Mouse (Mus musculus): Measurements from ENCODE around the gene Nyx. TPM values are rescaled to one million over a fixed set of nuclear protein-coding genes. Genes with fewer than 3 reads are reported as not detected.
A peak's percentile ranks its signal among the peaks of the same experiment; 100 is the strongest.

The Nyx gene
- total RNA-seq, 1 experiment from 2014 or later = 0.05 TPM

GRCm38 (mm10) chrX:13482576-13482975 lies 16.7 kb downstream of the Nyx start:
- ATAC-seq (replicated peaks in 1 of 2; ENCODE audit: insufficient read depth in 1 of 2, low FRiP score in 2 of 2, low TSS enrichment in 1 of 2, low read depth in 1 of 2, poor library complexity in 2 of 2, severe bottlenecking in 2 of 2) = no peak

DNA sequence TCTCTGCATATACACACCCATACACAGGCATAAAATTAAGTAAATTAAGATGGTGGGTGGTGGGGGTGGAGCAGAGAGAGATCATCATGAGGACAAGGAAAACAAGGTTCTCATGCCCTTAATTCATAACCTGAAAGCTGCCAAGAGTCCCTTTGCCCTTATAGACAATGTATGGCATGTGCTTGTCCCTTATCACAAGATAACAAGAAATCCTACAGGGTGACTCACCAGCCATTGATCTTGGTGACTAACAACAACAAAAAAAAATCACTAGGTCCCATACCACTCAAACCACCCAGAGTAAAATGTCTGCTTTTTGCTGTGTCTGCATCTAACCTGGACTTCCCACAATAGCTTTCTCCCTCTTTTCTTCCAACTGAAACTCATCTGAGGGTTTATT lies 18.5 kb downstream of the Nyx start:
- no peak for ATAC-seq (replicated peaks in 1 of 2; ENCODE audit: insufficient read depth in 1 of 2, low FRiP score in 2 of 2, low TSS enrichment in 1 of 2, low read depth in 1 of 2, poor library complexity in 2 of 2, severe bottlenecking in 2 of 2)

- ATAC-seq (replicated peaks in 1 of 2; ENCODE audit: insufficient read depth in 1 of 2, low FRiP score in 2 of 2, low TSS enrichment in 1 of 2, low read depth in 1 of 2, poor library complexity in 2 of 2, severe bottlenecking in 2 of 2) = no peak
Measured at GRCm38 (mm10) chrX:13489001-13489400, 23.1 kb downstream of the Nyx start.

- no peak for ATAC-seq (replicated peaks in 1 of 2; ENCODE audit: insufficient read depth in 1 of 2, low FRiP score in 2 of 2, low TSS enrichment in 1 of 2, low read depth in 1 of 2, poor library complexity in 2 of 2, severe bottlenecking in 2 of 2)
Measured at GRCm38 (mm10) chrX:13489761-13490160, 23.9 kb downstream of the Nyx start.

GRCm38 (mm10) chrX:13490941-13491340 lies 25.0 kb downstream of the Nyx start:
- ATAC-seq (replicated peaks in 1 of 2; ENCODE audit: insufficient read depth in 1 of 2, low FRiP score in 2 of 2, low TSS enrichment in 1 of 2, low read depth in 1 of 2, poor library complexity in 2 of 2, severe bottlenecking in 2 of 2) = no peak

GRCm38 (mm10) chrX:13492922-13493321 lies 27.0 kb downstream of the Nyx start:
- 0 out of 4 replicates have a peak, but pooled peaks of 1 of the 2 experiments have one; percentile 53 for ATAC-seq (replicated peaks in 1 of 2; ENCODE audit: insufficient read depth in 1 of 2, low FRiP score in 2 of 2, low TSS enrichment in 1 of 2, low read depth in 1 of 2, poor library complexity in 2 of 2, severe bottlenecking in 2 of 2)

DNA sequence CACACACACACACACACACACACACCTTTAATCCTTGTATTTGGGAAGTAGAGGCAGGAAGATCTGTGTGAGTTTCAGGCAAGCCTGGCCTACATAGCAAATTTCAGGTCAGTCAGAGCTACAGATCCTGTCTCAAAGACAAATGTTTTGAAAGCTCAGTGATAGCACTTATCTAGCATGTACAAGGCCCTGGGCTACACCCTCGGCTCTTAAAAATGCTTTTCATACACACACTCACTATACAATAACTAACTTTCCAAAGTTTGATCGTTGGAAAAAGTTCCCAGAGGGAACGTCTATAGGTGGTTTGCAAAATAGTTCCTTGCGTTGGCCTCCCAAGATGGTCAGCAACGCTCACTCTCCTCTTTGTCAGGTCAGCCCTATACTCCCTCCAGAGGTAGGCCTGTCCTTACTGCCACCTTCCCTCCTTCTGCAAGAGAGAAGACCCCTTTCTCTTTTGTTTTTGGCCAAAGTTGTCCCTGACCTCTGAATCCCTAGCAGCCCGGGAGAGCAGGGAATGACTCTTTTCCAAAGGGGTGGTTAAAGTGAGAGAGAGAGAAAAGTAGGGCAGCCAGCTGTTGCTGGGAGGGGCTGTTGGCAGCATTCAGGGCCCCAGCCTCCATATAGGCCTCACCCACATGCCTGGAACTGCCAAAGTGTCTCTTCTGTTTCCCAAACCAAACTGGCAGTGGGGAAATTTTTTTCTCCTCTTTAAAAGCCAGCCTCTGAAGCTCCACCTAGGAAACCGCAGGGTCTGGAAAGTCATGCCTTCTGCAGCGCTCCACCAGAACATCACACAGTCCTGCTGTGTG lies 29.2 kb downstream of the Nyx start:
- ATAC-seq (replicated peaks in 1 of 2; ENCODE audit: insufficient read depth in 1 of 2, low FRiP score in 2 of 2, low TSS enrichment in 1 of 2, low read depth in 1 of 2, poor library complexity in 2 of 2, severe bottlenecking in 2 of 2) = no peak

GRCm38 (mm10) chrX:13500284-13500683 lies 34.4 kb downstream of the Nyx start:
- ATAC-seq (replicated peaks in 1 of 2; ENCODE audit: insufficient read depth in 1 of 2, low FRiP score in 2 of 2, low TSS enrichment in 1 of 2, low read depth in 1 of 2, poor library complexity in 2 of 2, severe bottlenecking in 2 of 2) = peak in 1 of 2 experiments; percentile 10; a peak in 1 of 4 replicates

- ATAC-seq (replicated peaks in 1 of 2; ENCODE audit: insufficient read depth in 1 of 2, low FRiP score in 2 of 2, low TSS enrichment in 1 of 2, low read depth in 1 of 2, poor library complexity in 2 of 2, severe bottlenecking in 2 of 2) = no peak
Measured at GRCm38 (mm10) chrX:13502862-13503375, 37.0 kb downstream of the Nyx start.

GRCm38 (mm10) chrX:13504389-13504788 lies 38.5 kb downstream of the Nyx start:
- no peak for ATAC-seq (replicated peaks in 1 of 2; ENCODE audit: insufficient read depth in 1 of 2, low FRiP score in 2 of 2, low TSS enrichment in 1 of 2, low read depth in 1 of 2, poor library complexity in 2 of 2, severe bottlenecking in 2 of 2)

DNA sequence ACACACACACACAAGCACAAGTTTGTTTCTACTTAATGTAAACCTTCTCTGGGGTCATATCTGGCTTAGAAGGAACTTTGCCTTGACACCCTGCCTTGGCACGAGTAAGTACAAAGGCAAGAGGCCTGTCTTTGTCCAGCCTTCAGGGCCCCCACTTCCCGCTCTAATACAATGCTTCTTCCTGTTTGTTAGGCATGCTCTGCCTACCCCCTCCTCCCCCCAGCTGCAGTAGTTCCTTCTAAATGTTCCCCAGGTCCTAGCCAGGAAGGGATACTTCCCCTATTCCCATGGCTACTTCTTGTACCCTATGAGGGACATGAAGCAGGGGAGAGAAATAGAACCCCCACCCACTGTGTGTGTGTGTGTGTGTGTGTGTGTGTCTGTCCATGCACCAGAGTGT lies 40.5 kb downstream of the Nyx start:
- ATAC-seq (replicated peaks in 1 of 2; ENCODE audit: insufficient read depth in 1 of 2, low FRiP score in 2 of 2, low TSS enrichment in 1 of 2, low read depth in 1 of 2, poor library complexity in 2 of 2, severe bottlenecking in 2 of 2) = no peak

- peak in 1 of 2 experiments; percentile 49; a peak in 1 of 4 replicates for ATAC-seq (replicated peaks in 1 of 2; ENCODE audit: insufficient read depth in 1 of 2, low FRiP score in 2 of 2, low TSS enrichment in 1 of 2, low read depth in 1 of 2, poor library complexity in 2 of 2, severe bottlenecking in 2 of 2)
Measured at GRCm38 (mm10) chrX:13513127-13513526, 47.2 kb downstream of the Nyx start.

DNA sequence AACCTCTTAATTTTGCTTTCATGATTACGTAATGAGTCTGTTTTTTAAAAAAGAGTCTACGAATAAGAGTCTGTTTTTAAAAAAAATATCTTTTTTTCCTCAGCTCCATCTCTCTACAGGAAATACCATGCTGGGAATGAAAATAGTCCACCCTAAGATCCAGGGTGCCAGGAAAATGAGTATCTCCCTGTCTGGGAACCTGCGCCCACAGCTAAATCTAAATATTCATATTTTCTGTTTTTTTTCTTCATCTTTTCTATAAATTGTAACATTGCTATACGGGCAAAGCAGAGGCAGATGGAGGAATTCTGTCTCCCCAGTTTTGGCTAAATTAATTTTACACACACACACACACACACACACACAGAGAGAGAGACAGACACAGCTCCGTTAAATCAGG lies 48.0 kb downstream of the Nyx start:
- no peak for ATAC-seq (replicated peaks in 1 of 2; ENCODE audit: insufficient read depth in 1 of 2, low FRiP score in 2 of 2, low TSS enrichment in 1 of 2, low read depth in 1 of 2, poor library complexity in 2 of 2, severe bottlenecking in 2 of 2)

DNA sequence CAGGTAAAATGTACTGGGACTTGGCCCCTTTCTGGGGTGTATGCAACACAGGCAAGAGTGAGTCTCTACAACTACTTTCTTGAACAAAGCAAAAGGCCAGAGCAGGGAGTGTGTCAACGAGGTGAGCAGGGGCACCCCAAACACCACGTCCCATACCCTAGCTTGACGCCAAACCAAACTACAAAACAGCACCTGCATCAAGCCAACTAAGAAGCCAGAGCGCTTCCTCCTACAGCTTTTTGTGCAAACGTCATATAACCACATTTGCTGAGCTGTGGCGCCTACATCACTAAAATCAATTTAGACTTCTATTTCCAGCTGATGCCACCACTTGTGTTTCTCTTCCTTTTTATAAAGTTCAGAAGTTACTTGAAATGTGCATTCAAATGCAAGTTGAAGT lies 50.5 kb downstream of the Nyx start:
- peak; percentile 62 to 66 for ATAC-seq (replicated peaks in 1 of 2; ENCODE audit: insufficient read depth in 1 of 2, low FRiP score in 2 of 2, low TSS enrichment in 1 of 2, low read depth in 1 of 2, poor library complexity in 2 of 2, severe bottlenecking in 2 of 2)

DNA sequence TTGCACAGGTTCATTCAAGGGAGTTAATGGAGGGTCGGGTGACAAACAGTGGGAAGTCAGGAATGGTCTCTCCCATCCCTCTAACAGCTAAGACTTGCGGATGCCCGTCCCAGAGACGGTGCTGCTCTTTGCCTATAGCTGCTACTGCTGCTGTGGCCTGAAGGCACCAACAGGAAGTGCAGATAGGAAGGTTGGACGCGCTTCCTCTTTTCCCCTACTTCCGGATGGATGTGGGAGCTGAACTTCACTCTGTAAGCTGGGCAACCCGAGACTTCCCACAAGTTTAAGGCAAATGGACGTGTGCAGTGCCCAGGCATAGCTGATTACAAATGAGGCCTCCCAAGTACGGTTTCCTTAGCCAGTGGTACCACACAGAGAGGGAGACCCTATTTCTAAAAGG lies 52.1 kb downstream of the Nyx start:
- peak; percentile 36 to 37; a peak in 1 of 4 replicates for ATAC-seq (replicated peaks in 1 of 2; ENCODE audit: insufficient read depth in 1 of 2, low FRiP score in 2 of 2, low TSS enrichment in 1 of 2, low read depth in 1 of 2, poor library complexity in 2 of 2, severe bottlenecking in 2 of 2)

GRCm38 (mm10) chrX:13518781-13519407 lies 53.0 kb downstream of the Nyx start:
- ATAC-seq (replicated peaks in 1 of 2; ENCODE audit: insufficient read depth in 1 of 2, low FRiP score in 2 of 2, low TSS enrichment in 1 of 2, low read depth in 1 of 2, poor library complexity in 2 of 2, severe bottlenecking in 2 of 2) = no peak

DNA sequence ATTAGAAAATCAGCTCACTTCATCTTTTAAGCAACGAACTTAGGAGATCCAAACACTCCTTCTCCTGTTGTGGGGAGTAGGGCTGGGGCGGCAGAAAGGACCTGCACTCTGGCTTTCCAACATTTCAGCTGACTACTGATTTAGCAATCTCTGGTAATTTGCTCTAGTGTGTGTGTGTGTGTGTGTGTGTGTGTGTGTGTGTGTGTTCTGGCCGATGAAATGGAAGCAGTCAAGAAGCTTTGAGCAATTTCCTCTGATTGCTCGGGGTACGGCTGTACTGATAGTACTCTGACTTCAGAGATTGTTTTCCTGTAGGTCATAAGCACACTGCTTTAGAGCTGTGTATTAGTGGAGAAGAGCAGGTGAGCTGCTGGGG lies 53.5 kb downstream of the Nyx start:
- ATAC-seq (replicated peaks in 1 of 2; ENCODE audit: insufficient read depth in 1 of 2, low FRiP score in 2 of 2, low TSS enrichment in 1 of 2, low read depth in 1 of 2, poor library complexity in 2 of 2, severe bottlenecking in 2 of 2) = no peak

DNA sequence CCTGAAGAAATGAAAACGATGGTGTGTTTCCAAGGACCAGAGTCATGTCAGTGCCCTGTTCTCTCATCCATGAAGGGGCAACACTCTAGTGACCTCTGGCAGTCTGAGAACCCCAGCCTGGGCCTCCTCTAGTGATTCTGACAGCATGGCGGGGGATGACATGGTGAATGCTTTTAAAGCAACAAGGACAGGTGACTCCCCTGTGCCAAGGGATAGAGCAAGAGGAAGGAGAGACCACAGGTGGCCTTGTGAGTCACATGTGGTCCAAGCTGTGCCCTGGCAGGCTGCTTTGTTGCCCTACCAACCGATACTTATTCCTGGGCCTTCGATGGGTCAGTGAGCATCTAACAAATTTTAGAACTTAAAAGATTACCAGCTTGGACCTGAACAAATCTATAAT lies 54.7 kb downstream of the Nyx start:
- no peak for ATAC-seq (replicated peaks in 1 of 2; ENCODE audit: insufficient read depth in 1 of 2, low FRiP score in 2 of 2, low TSS enrichment in 1 of 2, low read depth in 1 of 2, poor library complexity in 2 of 2, severe bottlenecking in 2 of 2)

Data from hematopoietic stem cell, adult 5-6 weeks (primary cell).